Mouse (Mus musculus) MEL (cell line): Measurements from ENCODE around the gene Samd13. TPM values are rescaled to one million over a fixed set of nuclear protein-coding genes. Genes with fewer than 3 reads are reported as not detected.

Experiments used
- DNase-seq: peaks from one replicate; pipeline ENCODE4 v3.0.0; 2011; ENCODE audit warnings: low read depth, low spot score
- H3K27ac ChIP-seq: 2 replicates; pipeline ENCODE4 v1.5.1; 2012; ENCODE audit warnings: low read depth, mild to moderate bottlenecking, control low read depth, low read length, moderate library complexity; ENCODE audit not compliant: control insufficient read depth
- H3K27me3 ChIP-seq, 2 experiments: fragments of 150-350 bp in 1 of 2; sonication (generic) in 1 of 2; 2 replicates each; pipeline ENCODE4 v1.6.1; 2012; ENCODE audit warnings: low read length in 2 of 2, mild to moderate bottlenecking in 2 of 2, improper control_type of control experiment in 1 of 2, moderate library complexity in 1 of 2; ENCODE audit not compliant: insufficient read depth in 2 of 2, control insufficient read depth in 1 of 2
- H3K36me3 ChIP-seq, 2 experiments: 2 replicates each; pipeline ENCODE4 v1.6.1; 2012 to 2014; ENCODE audit warnings: low read length in 2 of 2, improper control_type of control experiment in 1 of 2, inconsistent platforms in 1 of 2, mild to moderate bottlenecking in 1 of 2; ENCODE audit not compliant: insufficient read depth in 2 of 2, control insufficient read depth in 1 of 2
- H3K4me1 ChIP-seq, 2 experiments: fragments of 150-350 bp in 1 of 2; sonication (generic) in 1 of 2; 2 replicates each; pipeline ENCODE4 v1.6.1; 2012; ENCODE audit warnings: low read length in 2 of 2, improper control_type of control experiment in 1 of 2, mild to moderate bottlenecking in 1 of 2; ENCODE audit not compliant: insufficient read depth in 2 of 2, control insufficient read depth in 1 of 2
- H3K4me3 ChIP-seq, 2 experiments: fragments of 150-350 bp in 1 of 2; sonication (generic) in 1 of 2; 2 replicates each; pipeline ENCODE4 v1.5.1; 2012; ENCODE audit warnings: low read depth in 2 of 2, low read length in 2 of 2, mild to moderate bottlenecking in 2 of 2, moderate library complexity in 2 of 2, control low read depth in 1 of 2, improper control_type of control experiment in 1 of 2; ENCODE audit not compliant: control insufficient read depth in 1 of 2, insufficient read depth in 1 of 2
- H3K79me2 ChIP-seq: 2 replicates; pipeline ENCODE4 v1.6.1; 2012; ENCODE audit warnings: mild to moderate bottlenecking, low read length, moderate library complexity; ENCODE audit not compliant: control insufficient read depth, poor library complexity, insufficient read depth
- H3K9ac ChIP-seq: 2 replicates; pipeline ENCODE4 v1.6.1; 2012; ENCODE audit warnings: low read depth, mild to moderate bottlenecking, control low read depth, low read length, moderate library complexity; ENCODE audit not compliant: control insufficient read depth, poor library complexity, severe bottlenecking
- H3K9me3 ChIP-seq: fragments of 150-350 bp; sonication (generic); replicated peaks from 2 replicates; pipeline ENCODE4 v1.6.1; 2012; ENCODE audit warnings: mild to moderate bottlenecking, low read length, improper control_type of control experiment, moderate library complexity; ENCODE audit not compliant: insufficient read depth
- CHD1 ChIP-seq: IDR thresholded peaks from 2 replicates; pipeline ENCODE4 v1.6.1; 2012; ENCODE audit warnings: low read depth, mild to moderate bottlenecking, inconsistent platforms, low read length, improper control_type of control experiment
- ELF1 ChIP-seq: IDR thresholded peaks from 2 replicates; pipeline ENCODE4 v1.6.1; 2014; ENCODE audit warnings: low read depth, mild to moderate bottlenecking, inconsistent platforms, low read length, improper control_type of control experiment, moderate library complexity
- EP300 ChIP-seq, 2 experiments: IDR thresholded peaks; 2 replicates each; pipeline ENCODE4 v1.6.1; 2011; ENCODE audit warnings: improper control_type of control experiment in 2 of 2, low read length in 2 of 2, low read depth in 1 of 2, mild to moderate bottlenecking in 1 of 2
- GABPA ChIP-seq: IDR thresholded peaks from 2 replicates; pipeline ENCODE4 v1.6.1; 2012; ENCODE audit warnings: low read depth, mild to moderate bottlenecking, inconsistent platforms, low read length, improper control_type of control experiment, moderate library complexity
- HCFC1 ChIP-seq: IDR thresholded peaks from 2 replicates; pipeline ENCODE4 v1.6.1; 2012; ENCODE audit warnings: low read depth, mild to moderate bottlenecking, inconsistent platforms, low read length, improper control_type of control experiment, moderate library complexity
- JUND ChIP-seq: IDR thresholded peaks from 2 replicates; pipeline ENCODE4 v1.6.1; 2011; ENCODE audit warnings: low read depth, mild to moderate bottlenecking, improper control_type of control experiment, low read length
- KAT2A ChIP-seq: conservative IDR thresholded peaks from 2 replicates; pipeline ENCODE4 v1.6.1; 2012; ENCODE audit warnings: low read depth, low read length, improper control_type of control experiment, inconsistent platforms
- MAFK ChIP-seq: IDR thresholded peaks from 2 replicates; pipeline ENCODE4 v1.6.1; 2011; ENCODE audit warnings: low read depth, mild to moderate bottlenecking, low read length, improper control_type of control experiment, borderline replicate concordance
- MEF2A ChIP-seq: IDR thresholded peaks from 2 replicates; pipeline ENCODE4 v1.6.1; 2014; ENCODE audit warnings: low read depth, mild to moderate bottlenecking, inconsistent platforms, low read length, improper control_type of control experiment; ENCODE audit not compliant: poor library complexity, insufficient replicate concordance, severe bottlenecking; ENCODE audit errors: extremely low read depth
- MXI1 ChIP-seq: IDR thresholded peaks from 2 replicates; pipeline ENCODE4 v1.6.1; 2011; ENCODE audit warnings: mild to moderate bottlenecking, low read depth, low read length, improper control_type of control experiment
- MYB ChIP-seq: IDR thresholded peaks from 2 replicates; pipeline ENCODE4 v1.6.1; 2011; ENCODE audit warnings: mild to moderate bottlenecking, low read depth, low read length, improper control_type of control experiment
- MYC ChIP-seq: IDR thresholded peaks from 2 replicates; pipeline ENCODE4 v1.6.1; 2011; ENCODE audit warnings: low read depth, mild to moderate bottlenecking, low read length, improper control_type of control experiment, moderate library complexity
- POLR2A ChIP-seq, 2 experiments: IDR thresholded peaks; 2 replicates each; pipeline ENCODE4 v1.6.1; 2011 to 2012; ENCODE audit warnings: low read length in 2 of 2, mild to moderate bottlenecking in 2 of 2, control low read depth in 1 of 2, improper control_type of control experiment in 1 of 2, low read depth in 1 of 2, moderate library complexity in 1 of 2; ENCODE audit not compliant: control insufficient read depth in 1 of 2, insufficient read depth in 1 of 2, poor library complexity in 1 of 2
- RAD21 ChIP-seq: IDR thresholded peaks from 2 replicates; pipeline ENCODE4 v1.6.1; 2011; ENCODE audit warnings: mild to moderate bottlenecking, low read depth, low read length, improper control_type of control experiment
- RCOR1 ChIP-seq: IDR thresholded peaks from 2 replicates; pipeline ENCODE4 v1.6.1; 2012; ENCODE audit warnings: low read depth, mild to moderate bottlenecking, inconsistent platforms, low read length, improper control_type of control experiment
- SIN3A ChIP-seq: IDR thresholded peaks from 2 replicates; pipeline ENCODE4 v1.6.1; 2012; ENCODE audit warnings: low read length, improper control_type of control experiment, inconsistent platforms
- TAL1 ChIP-seq: IDR thresholded peaks from 2 replicates; pipeline ENCODE4 v1.6.1; 2012; ENCODE audit warnings: mild to moderate bottlenecking, inconsistent platforms, low read length, moderate library complexity, mixed read lengths
- USF1 ChIP-seq: IDR thresholded peaks from 2 replicates; pipeline ENCODE4 v1.6.1; 2014; ENCODE audit warnings: low read depth, mild to moderate bottlenecking, inconsistent platforms, low read length, improper control_type of control experiment, moderate library complexity
- USF2 ChIP-seq, 2 experiments: IDR thresholded peaks; 2 replicates each; pipeline ENCODE4 v1.6.1; 2011 to 2012; ENCODE audit warnings: improper control_type of control experiment in 2 of 2, low read length in 2 of 2, borderline replicate concordance in 1 of 2, inconsistent platforms in 1 of 2, low read depth in 1 of 2, mild to moderate bottlenecking in 1 of 2; ENCODE audit not compliant: insufficient read depth in 1 of 2
- ZC3H11A ChIP-seq: IDR thresholded peaks from 2 replicates; pipeline ENCODE4 v1.6.1; 2012; ENCODE audit warnings: low read depth, mild to moderate bottlenecking, inconsistent platforms, low read length, improper control_type of control experiment
- ZKSCAN1 ChIP-seq: IDR thresholded peaks from 2 replicates; pipeline ENCODE4 v1.6.1; 2012; ENCODE audit warnings: low read depth, mild to moderate bottlenecking, inconsistent platforms, low read length, improper control_type of control experiment, moderate library complexity
- ZMIZ1 ChIP-seq: IDR thresholded peaks from 2 replicates; pipeline ENCODE4 v1.6.1; 2012; ENCODE audit warnings: low read depth, mild to moderate bottlenecking, inconsistent platforms, low read length, improper control_type of control experiment, moderate library complexity
- polyA plus RNA-seq, 2 experiments: library from polyadenylated mRNA; stranded (reverse) in 1 of 2; unstranded in 1 of 2; fragments of >175 nt in 1 of 2; fragments of >200 nt in 1 of 2; gene quantifications; 2 replicates each; pipeline versions ENCODE4 v1.2.1 to v1.2.4; 2012; ENCODE audit warnings: low replicate concordance in 2 of 2, low read depth in 1 of 2; ENCODE audit not compliant: insufficient read length in 2 of 2, insufficient read depth in 1 of 2, missing spikeins in 1 of 2
- total RNA-seq: library from RNA; depleted of rRNA; stranded (reverse); fragments of 300-350 nt; gene quantifications from 2 replicates; pipeline ENCODE4 v1.2.3, GENCODE M21; 2012

Samd13 gene
- total and polyA plus RNA-seq, 3 experiments = 1.1 to 1.2 TPM; not detected in 1

DNA sequence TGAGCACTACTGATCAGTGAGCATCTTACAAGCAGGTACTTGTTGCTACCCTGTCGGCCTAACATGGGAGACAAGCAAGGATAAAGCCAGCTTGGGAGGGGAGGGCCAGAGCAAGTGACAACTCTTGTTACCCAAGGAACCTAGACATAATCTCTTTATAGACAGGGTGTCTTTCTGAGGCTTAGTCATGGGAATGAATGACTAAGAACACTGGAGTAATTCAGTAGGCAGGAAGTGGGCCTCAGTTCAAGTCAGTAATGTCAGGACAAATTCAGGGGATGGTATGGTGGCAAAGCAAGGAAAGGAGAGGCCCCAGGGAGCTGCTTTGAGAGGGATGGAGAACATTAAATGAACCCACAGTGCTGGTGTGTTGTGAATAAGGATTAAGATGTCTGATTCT is 23.7 kb upstream of the Samd13 start:
- Histone ChIP-seq H3K4me3 (no peak overlapping the region), H3K4me1 (no peaks in the 10 kb centered on the region), H3K9ac (no peak overlapping the region), H3K9me3 (no peaks in the 10 kb centered on the region), H3K27ac (no peak overlapping the region), H3K36me3 (no peaks in the 10 kb centered on the region), H3K79me2 (no peaks in the 10 kb centered on the region), H3K27me3 (peaks cover 0 to 1% of the 10 kb centered on the region in 2 experiments; a peak in 1 of 4 replicates)
- TF ChIP-seq RAD21 (no peak), EP300 (IDR thresholded peaks at IDR 0.05; ENCODE audit: low read depth in 1 of 2, low read length in 2 of 2) (no peak), SIN3A (no peak), USF1 (no peak), KAT2A (no peak), CHD1 (no peak), MYB (no peak), POLR2A (IDR thresholded peaks at IDR 0.05; ENCODE audit: control insufficient read depth in 1 of 2, insufficient read depth in 1 of 2, low read depth in 1 of 2, low read length in 2 of 2, poor library complexity in 1 of 2) (no peak)
- DNase-seq = no peak

DNA sequence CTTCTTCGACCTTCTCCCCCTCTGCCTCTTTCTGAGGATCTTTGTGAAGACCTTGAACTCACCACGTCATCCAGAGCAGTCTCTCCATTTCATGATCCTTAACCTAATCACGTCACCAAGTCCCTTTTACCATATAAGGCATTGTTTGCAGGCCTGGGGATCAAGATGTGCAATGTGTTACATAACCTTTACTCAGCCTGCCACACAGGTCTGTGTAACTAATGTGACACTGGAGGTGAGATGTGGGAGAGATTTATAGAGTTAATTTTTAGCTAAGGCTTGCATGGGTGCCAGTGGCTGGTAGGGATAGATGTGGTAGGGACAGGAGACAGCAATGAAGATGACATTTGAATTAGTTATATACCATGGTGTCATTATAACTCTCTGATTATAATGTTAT is 23.0 kb upstream of the Samd13 start:
- Histone ChIP-seq H3K27ac (no peak overlapping the region), H3K79me2 (no peaks in the 10 kb centered on the region), H3K4me3 (no peak overlapping the region), H3K4me1 (no peaks in the 10 kb centered on the region), H3K27me3 (peaks cover 0 to 1% of the 10 kb centered on the region in 2 experiments; a peak in 1 of 4 replicates), H3K36me3 (no peaks in the 10 kb centered on the region), H3K9me3 (no peaks in the 10 kb centered on the region), H3K9ac (no peak overlapping the region)
- TF ChIP-seq POLR2A (IDR thresholded peaks at IDR 0.05; ENCODE audit: control insufficient read depth in 1 of 2, insufficient read depth in 1 of 2, low read depth in 1 of 2, low read length in 2 of 2, poor library complexity in 1 of 2) (no peak), ZMIZ1 (no peak), MAFK (no peak), RCOR1 (no peak), GABPA (no peak), MEF2A (no peak), SIN3A (no peak)
- no peak for DNase-seq

DNA sequence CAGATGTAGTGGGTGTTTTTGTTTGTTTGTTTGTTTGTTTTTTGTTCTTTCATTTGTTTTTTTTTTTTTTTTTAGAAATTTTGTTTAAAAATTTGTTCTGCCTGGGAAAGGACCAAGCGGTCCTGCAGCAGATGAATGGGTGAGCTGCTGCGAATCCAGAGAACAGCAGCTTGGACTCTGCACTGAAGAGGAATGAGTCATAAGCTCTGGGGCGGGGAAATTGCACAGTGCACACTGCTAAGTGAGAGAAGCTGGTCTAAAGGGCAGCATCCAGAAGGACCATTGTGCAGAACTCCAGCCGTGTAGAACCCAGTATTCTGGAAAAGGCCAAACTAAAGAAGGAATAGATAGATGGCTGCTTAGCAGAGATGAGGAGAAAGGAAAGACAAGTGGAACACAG is 18.7 kb upstream of the Samd13 start:
- DNase-seq = no peak
- TF ChIP-seq MXI1 (no peak), ZC3H11A (no peak), MYC (no peak), USF2 (IDR thresholded peaks at IDR 0.05; ENCODE audit: borderline replicate concordance in 1 of 2, insufficient read depth in 1 of 2, low read depth in 1 of 2, low read length in 2 of 2) (no peak), MYB (no peak), ELF1 (no peak), ZKSCAN1 (no peak), HCFC1 (no peak), EP300 (IDR thresholded peaks at IDR 0.05; ENCODE audit: low read depth in 1 of 2, low read length in 2 of 2) (no peak), JUND (no peak), MEF2A (no peak), TAL1 (no peak)
- Histone ChIP-seq H3K9ac (no peak overlapping the region), H3K4me3 (no peak overlapping the region), H3K27me3 (no peaks in the 10 kb centered on the region; a peak in 1 of 4 replicates), H3K4me1 (peaks cover 0 to 9% of the 10 kb centered on the region in 2 experiments; a peak in 3 of 4 replicates), H3K9me3 (no peaks in the 10 kb centered on the region), H3K79me2 (no peaks in the 10 kb centered on the region), H3K36me3 (peaks cover 0 to 4% of the 10 kb centered on the region in 2 experiments; a peak in 1 of 4 replicates), H3K27ac (no peak overlapping the region)
